11 mouse cellular contexts compared by ENCODE assay signal in the genomic region with DNA sequence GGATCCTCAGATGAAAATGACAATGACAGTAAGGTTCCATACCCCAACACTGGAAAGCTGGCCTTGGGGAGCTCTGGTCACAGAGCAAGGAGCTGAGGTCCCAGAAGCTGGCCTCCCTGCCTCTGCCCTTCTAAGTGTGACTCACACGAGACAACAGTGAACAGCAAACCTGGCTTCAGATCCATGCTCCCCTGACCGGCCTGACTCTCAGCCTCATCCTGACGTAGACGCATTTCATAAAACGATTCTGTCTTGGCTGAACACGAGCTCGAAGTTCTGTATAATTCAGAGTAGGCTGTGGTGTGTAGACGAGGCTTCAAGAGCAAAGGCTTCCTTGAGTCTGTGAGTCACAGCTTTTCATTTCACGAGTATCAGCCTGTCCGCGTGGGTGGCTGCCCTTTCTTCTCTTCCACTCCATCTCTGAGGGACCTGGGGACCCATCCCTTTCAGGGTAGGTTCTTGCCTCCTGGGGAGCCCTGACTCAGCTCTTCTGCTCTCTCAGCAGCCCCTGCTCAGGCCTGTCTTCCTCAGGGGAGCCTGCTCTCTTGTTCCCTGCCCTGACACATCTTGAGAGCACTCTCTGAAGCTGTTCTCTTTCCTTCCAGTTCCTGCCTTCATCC. TPM values are rescaled to one million over a fixed set of nuclear protein-coding genes. Genes with fewer than 3 reads are reported as not detected.
A peak's percentile ranks its signal among the peaks of the same experiment; 100 is the strongest.
DNase-seq lines count a peak whose midpoint lies in the region; ATAC-seq and TF ChIP-seq lines count a peak whose summit lies in the region.
"Had no signal": no experiment of that assay in that cellular context is flagged by ENCODE, and none has a peak within 500 bp of the region (broad histone marks: within the 10 kb centered on the region; RNA-seq: fewer than 3 reads in every experiment).

No protein-coding gene starts in this region.

- TF ChIP-seq POLR2A in olfactory bulb, adult 2 months (IDR thresholded peaks at IDR 0.05; ENCODE audit: insufficient read depth, low read depth, low read length) = no peak

- H3K9me3 ChIP-seq in heart, embryonic 14.5 days (ENCODE audit: control insufficient read depth, low read length) = no peaks in the 10 kb centered on the region
- no peaks in the 10 kb centered on the region for H3K9me3 ChIP-seq in forebrain, embryonic 16.5 days (ENCODE audit: control insufficient read depth, low read length)

- no peak overlapping the region for H3K4me3 ChIP-seq in heart, embryonic 14.5 days (ENCODE audit: control insufficient read depth in 1 of 2, insufficient read depth in 1 of 2, low read depth in 1 of 2, low read length in 2 of 2)
- H3K4me3 ChIP-seq in forebrain, embryonic 16.5 days (replicated peaks; ENCODE audit: low read length) = no peak overlapping the region
- no peak overlapping the region for H3K4me3 ChIP-seq in olfactory bulb, adult 2 months (ENCODE audit: insufficient read depth, low read depth, low read length)

- intact Hi-C loops in heart, postnatal 14 days (cut with DNase I) = loop anchor here (5.0 kb wide), 1 partner anchor 157 kb away; no protein-coding TSS in a partner anchor

- TF ChIP-seq CTCF in olfactory bulb, adult 2 months (IDR thresholded peaks at IDR 0.05; ENCODE audit: insufficient read depth, low read depth, low read length) = no peak

- H3K4me1 ChIP-seq in heart, embryonic 14.5 days (ENCODE audit: control insufficient read depth in 2 of 2, insufficient read depth in 2 of 2, low read length in 2 of 2) = peaks cover 3 to 6% of the 10 kb centered on the region in 2 experiments; a peak in 3 of 4 replicates
- peaks cover 13% of the 10 kb centered on the region for H3K4me1 ChIP-seq in forebrain, embryonic 16.5 days (replicated peaks; ENCODE audit: control insufficient read depth, insufficient read depth, low read length)
- H3K4me1 ChIP-seq in olfactory bulb, adult 2 months (ENCODE audit: control insufficient read depth, insufficient read depth, low read length) = peaks cover 15% of the 10 kb centered on the region

- peak overlapping the region in 1 of 2 experiments; percentile 64; a peak in 2 of 4 replicates for H3K27ac ChIP-seq in heart, embryonic 14.5 days (replicated peaks in 1 of 2; ENCODE audit: control insufficient read depth in 1 of 2, insufficient read depth in 1 of 2, low read depth in 2 of 2, low read length in 2 of 2)
- no peak overlapping the region for H3K27ac ChIP-seq in forebrain, embryonic 16.5 days (ENCODE audit: low read length)
- H3K27ac ChIP-seq in olfactory bulb, adult 2 months (ENCODE audit: insufficient read depth, low read depth, low read length) = peak overlapping the region; percentile 96

- H3K36me3 ChIP-seq in heart, embryonic 14.5 days (ENCODE audit: control insufficient read depth, insufficient read depth, low read length) = no peaks in the 10 kb centered on the region
- H3K36me3 ChIP-seq in forebrain, embryonic 16.5 days (ENCODE audit: control insufficient read depth, insufficient read depth) = no peaks in the 10 kb centered on the region

- 0 out of 2 replicates have a peak overlapping the region, but pooled peaks have one; percentile 2 for H3K4me2 ChIP-seq in heart, embryonic 14.5 days (ENCODE audit: low read length)
- H3K4me2 ChIP-seq in forebrain, embryonic 16.5 days (ENCODE audit: low read length) = peak overlapping the region; percentile 61; the same call in 1 of the 2 replicates

- no peak for ATAC-seq in heart, embryonic 14.5 days (ENCODE audit: insufficient number of reproducible peaks, insufficient read depth, low FRiP score, low read depth)
- ATAC-seq in forebrain, embryonic 16.5 days = no peak

- no peak overlapping the region for H3K9ac ChIP-seq in heart, embryonic 14.5 days (ENCODE audit: low read length)
- no peak overlapping the region for H3K9ac ChIP-seq in forebrain, embryonic 16.5 days (replicated peaks; ENCODE audit: low read depth, low read length)

- DNase-seq in heart, postnatal 14 days = no peak
- DNase-seq in MN1 (ENCODE audit: low spot score) = peak; percentile 45
- DNase-seq in ovary, postnatal 14 days (ENCODE audit: low spot score) = no peak
- no peak for DNase-seq in yolk sac, embryonic 10.5 days (ENCODE audit: low spot score)
- no peak for DNase-seq in cerebellum, adult 11 months
- DNase-seq: cerebellum, adult 11-12 months; gastrocnemius, postnatal 14 days; lung, embryonic 14.5 days had no signal

- H3K27me3 ChIP-seq in heart, embryonic 14.5 days (ENCODE audit: control insufficient read depth, insufficient read depth, low read length) = no peaks in the 10 kb centered on the region
- H3K27me3 ChIP-seq in forebrain, embryonic 16.5 days (replicated peaks; ENCODE audit: control insufficient read depth, insufficient read depth, low read length) = no peaks in the 10 kb centered on the region

- WGBS in heart, embryonic 14.5 days = 68% methylated on average over 11 of the region's 11 CpGs
- WGBS in forebrain, embryonic 16.5 days = 74% methylated on average over 11 of the region's 11 CpGs
- 40% methylated on average over 11 of the region's 11 CpGs for WGBS in olfactory bulb, adult 2 months

RNA-seq across cellular contexts. Expression of a gene that starts 11.2 kb away (rescaled TPM):
- not detected in 2 replicates for polyA plus RNA-seq in heart, embryonic 14.5 days (2014; fragmentation: Nextera tagmentation; extraction: Ambion mirVana)
- total RNA-seq in heart, postnatal 14 days (2021) = under 1 TPM in 1 of 2 experiments, not detected in 1; 0.05 TPM
- polyA plus RNA-seq in forebrain, embryonic 16.5 days (2015; fragmentation: Nextera tagmentation; extraction: Ambion mirVana) = 4.1 and 4.4 TPM in 2 replicates
- not detected in 2 replicates for polyA plus RNA-seq in olfactory bulb, adult 2 months (2012; ENCODE audit: insufficient read depth, insufficient read length, low replicate concordance, missing spikeins)
- polyA plus RNA-seq: lung, embryonic 14.5 days had no signal
